Mouse (Mus musculus): ENCODE data around the gene Gps1.

DNA sequence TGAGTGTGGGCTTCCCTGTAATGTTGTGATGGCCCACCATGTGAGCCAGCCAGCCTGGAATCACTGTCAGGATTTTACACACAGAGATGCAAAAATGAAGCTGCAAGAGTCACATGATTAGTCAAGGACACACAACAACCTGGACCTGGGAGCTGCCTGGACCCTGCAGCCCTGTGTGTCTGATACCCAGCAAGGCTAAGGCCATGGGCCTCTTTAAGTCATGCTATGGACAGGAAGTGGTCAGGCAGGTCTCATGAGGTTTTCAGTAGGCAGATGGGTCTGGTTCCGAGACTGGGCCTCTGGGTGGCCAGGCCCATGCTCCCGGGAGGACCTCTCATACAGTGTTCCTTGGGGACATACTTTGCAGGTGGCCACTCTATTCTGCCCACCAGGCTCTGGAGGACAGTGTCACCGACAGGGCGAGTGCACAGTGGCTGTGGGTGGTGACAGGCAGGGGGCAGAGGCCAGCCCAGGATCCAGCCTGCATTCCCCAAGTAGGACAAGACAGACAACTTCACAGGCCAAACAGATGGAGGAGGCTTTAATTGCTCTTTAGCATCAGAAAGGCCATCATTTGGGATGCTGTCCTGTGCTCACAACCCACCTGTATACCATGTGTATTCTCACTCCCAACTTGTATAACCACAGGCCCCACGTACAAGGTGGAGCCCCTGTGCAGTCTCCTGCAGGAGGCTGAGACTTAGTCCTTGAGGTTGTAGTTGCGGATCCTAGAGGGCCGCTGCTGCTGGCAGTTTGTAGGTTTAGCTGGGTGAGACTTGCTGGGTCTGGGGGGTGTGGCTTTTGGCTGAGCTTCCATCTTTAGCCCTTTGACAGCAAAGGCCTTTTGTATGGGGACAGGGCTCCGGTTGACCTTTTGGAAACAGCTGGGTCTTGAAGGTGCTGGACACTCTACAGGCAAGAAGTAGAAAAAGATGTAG lies 42.2 kb downstream of the Gps1 start:
- TF ChIP-seq GATA1 (IDR thresholded peaks at IDR 0.05; ENCODE audit: borderline replicate concordance, low read length): no peak
- no peak for TF ChIP-seq FLI1 (IDR thresholded peaks at IDR 0.05; ENCODE audit: low read length)
